Mouse (Mus musculus) urinary bladder, postnatal 10 days (tissue): Measurements from ENCODE around the gene Flnc.
"Not testable (repeated sequence)": the region's sequence is repeated elsewhere in the genome, so short reads cannot be mapped to it uniquely, and the experiment has no call there.

Experiments
- DNase-seq: peaks from one replicate; pipeline ENCODE4 v3.0.0; 2022; ENCODE audit warnings: low spot score

Flnc gene

DNA sequence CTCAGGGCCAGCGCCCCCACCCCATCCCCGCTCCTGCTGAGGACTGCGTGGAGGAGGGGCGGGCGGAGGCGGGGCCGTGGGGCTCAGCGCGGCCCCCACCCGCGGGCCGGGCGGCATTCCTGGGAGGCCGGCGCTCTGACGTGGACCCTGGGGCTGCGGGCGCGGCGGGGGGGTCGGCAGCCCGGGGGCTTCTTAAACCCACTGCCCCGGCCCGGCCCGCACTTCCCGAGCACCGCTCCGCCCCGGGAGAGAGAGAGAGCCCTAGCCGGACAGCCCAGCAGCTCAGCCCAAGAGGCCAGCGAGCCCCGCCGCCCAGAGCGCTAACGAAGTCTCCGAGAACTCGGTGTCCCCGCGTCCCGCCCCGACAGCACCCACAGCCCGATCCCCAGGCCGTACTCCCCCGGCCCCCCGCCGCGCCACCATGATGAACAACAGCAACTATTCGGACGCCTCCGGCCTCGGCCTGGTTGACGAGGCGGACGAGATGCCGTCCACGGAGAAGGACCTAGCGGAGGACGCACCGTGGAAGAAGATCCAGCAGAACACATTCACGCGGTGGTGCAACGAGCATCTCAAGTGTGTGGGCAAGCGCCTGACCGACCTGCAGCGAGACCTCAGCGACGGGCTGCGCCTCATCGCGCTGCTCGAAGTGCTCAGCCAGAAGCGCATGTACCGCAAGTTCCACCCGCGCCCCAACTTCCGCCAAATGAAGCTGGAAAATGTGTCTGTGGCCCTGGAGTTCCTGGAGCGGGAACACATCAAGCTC is at the start of gene Flnc:
Gene Flnc, plus strand, starts transcription at position 219 of the 766 bp plus-strand sequence.
- DNase-seq, result no peak

DNA sequence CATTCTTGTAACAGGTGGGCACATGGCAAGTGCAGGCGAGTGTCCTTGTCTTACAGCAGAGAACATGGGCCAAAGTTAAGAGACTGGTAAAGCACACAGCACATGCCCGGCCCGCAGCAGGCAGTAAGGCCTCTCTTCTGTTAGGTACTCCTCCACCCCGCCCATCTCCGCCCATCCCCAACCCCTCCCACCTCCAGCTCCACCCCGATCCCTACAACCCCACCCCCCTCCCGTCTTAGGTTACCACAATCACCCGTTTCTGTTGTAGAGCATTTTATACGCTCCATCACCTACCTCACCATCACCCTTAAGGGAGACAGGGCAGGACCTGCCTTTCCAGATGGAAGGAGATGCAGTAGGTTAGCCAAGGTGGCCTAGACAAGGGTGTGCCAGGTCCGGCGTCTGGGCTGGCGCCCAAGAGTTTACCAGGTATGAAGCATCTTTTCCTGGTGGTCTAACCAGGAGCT is 45.0 kb upstream of the Flnc start, which contains the start of gene Opn1sw:
Gene Opn1sw, minus strand, starts transcription at position 417 of the 467 bp plus-strand sequence.
- no peak for DNase-seq

DNA sequence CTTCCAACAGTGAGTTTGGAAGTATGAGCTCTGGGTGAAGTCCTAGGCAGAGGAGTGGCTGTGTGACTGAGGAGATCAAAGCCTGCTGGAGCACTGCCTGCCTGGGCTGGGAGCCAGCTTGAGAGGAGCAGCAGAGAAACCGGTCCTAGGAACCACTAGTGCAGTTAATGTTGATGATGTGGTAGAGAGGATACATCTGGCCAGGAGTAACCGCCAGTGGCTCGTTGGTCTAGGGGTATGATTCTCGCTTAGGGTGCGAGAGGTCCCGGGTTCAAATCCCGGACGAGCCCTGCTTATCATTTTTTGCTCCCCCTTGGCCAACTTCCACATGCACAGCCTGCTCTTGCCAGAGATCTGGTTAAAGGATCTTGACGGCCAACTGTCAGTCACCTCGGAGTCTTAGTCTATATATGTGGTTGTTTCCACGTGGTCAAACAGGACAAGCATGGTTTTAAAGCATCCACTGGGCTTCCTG is 44.4 kb upstream of the Flnc start:
- DNase-seq, result peak; percentile 70

DNA sequence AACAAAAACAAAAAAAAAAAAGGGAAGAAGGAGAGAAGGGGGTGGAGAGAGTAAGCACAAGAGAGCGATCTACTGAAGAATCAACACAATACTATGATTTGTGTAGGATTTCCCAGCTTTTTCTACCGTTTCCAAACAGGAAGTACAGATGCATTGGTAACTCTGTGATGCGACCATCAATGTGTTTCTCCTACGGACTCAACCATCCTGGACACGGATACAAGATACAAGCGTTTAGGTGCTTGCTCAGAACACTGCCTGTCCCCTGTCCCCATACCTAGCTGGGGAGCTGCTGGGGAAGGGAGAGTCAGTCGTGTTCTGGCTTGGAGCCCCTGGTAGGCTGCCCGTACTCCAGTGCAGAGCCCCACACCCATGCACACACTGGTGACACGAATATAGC is 43.6 kb upstream of the Flnc start:
- DNase-seq, result no peak

DNA sequence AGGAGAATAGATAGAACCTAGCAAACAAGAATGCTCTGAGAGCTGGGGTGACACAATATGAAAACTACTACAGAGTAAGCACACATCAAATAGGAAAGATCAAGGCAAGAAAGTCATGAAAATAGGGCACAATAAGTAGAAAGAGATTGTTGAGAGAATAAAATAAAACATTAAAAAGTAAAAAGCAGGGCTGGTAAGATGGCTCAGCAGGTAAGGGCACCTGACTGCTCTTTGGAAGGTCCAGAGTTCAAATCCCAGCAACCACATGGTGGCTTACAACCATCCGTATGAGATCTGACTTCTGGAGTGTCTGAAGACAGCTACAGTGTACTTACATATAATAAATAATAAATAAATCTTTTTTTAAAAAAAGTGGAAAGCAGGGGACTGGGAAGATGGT is 42.6 kb upstream of the Flnc start:
- not testable (repeated sequence) for DNase-seq

DNA sequence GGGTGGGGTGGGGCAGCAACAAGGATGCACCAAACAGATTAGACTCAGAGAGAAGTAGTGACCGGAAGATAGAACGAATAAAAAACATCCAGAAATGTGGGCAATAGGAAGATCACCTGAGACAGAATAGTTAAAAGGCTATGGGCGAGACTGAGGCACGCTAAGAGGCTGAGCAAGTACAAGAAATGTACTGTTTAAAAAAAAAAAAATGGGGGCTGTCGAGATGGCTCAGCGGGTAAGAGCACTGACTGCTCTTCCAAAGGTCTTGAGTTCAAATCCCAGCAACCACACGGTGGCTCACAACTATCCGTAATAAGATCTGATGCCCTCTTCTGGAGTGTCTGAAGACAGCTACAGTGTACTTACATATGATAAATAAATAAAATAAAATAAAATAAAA is 41.8 kb upstream of the Flnc start:
- DNase-seq, result not testable (repeated sequence)

DNA sequence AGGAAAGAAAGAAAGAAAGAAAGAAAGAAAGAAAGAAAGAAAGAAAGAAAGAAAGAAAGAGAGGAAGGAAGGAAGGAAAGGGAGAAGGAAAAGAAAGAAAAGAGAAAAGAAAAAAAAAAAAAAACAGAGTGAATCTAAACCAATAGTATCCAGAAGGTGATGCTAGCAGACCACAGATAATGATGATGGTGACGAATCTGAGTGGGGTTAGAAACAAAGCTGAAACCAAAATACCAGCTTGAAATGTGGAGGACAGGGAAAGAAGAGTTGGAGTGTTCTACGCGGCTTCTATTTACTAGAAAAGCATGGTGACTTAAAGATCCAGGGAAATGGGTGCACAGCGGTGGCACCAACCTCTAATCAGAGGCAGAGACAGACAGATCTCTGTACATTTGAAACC is 41.3 kb upstream of the Flnc start:
- DNase-seq, result no peak

DNA sequence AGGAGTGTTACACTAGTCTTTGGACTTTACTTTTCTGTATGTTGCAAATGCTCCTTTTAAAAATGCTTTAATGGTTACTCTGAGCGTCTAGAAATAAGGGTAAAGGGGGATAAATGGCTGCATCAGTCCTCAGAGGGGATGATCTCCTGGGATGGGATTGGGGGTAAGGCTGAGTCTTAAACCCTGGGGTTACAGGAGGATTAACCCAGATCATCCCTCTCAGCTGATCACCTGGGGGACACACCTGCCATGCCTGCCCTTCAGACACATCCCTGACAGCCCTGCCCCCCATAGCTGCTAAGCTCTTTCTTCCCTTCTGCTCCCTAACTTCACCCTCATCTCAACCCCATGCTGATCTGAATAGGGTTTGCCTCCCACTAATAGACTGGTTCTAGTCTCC is 38.8 kb upstream of the Flnc start:
- DNase-seq, result no peak

DNA sequence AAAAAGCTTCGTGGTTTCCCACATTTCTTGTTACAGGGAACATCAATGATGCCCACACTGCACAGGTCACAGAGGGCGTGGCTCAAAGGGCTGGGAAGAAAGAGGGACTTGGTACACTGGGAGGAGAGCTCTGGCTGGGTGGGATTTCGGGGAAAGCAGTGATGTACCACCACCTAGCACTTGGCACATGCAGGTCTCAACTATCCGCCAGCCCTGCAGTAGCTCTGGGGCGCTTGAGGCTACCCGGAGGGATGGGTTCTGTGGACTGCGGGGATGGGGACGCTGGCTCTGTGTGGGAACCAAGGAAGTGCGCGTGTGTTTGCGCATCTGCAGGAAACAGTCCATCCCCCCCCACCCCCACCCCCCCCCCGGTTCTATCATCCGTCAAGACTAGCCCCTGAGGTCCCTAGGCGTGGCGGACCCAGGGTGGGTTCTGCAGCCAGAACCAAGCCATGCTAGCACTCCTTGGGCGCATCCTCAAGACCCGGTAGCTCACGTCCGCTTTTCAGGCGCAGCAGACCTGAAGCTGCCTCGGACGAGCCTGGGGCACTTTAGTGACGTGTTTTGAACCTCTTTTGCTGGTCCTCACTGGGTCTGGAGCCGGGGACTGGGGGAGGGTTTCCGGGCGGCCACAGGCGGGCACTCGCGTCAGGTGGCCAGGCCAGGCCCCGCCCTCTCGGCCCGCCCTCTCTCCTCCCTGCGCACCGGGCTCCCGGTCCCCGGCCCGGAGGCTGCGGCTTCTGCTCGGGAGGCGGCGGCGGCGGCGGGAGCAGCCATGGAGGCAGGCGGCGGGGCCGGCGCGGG is 36.9 kb upstream of the Flnc start, which contains the start of gene Ccdc136:
Gene Ccdc136, plus strand, starts transcription at position 400 of the 804 bp plus-strand sequence.
- DNase-seq, result peak; percentile 27

DNA sequence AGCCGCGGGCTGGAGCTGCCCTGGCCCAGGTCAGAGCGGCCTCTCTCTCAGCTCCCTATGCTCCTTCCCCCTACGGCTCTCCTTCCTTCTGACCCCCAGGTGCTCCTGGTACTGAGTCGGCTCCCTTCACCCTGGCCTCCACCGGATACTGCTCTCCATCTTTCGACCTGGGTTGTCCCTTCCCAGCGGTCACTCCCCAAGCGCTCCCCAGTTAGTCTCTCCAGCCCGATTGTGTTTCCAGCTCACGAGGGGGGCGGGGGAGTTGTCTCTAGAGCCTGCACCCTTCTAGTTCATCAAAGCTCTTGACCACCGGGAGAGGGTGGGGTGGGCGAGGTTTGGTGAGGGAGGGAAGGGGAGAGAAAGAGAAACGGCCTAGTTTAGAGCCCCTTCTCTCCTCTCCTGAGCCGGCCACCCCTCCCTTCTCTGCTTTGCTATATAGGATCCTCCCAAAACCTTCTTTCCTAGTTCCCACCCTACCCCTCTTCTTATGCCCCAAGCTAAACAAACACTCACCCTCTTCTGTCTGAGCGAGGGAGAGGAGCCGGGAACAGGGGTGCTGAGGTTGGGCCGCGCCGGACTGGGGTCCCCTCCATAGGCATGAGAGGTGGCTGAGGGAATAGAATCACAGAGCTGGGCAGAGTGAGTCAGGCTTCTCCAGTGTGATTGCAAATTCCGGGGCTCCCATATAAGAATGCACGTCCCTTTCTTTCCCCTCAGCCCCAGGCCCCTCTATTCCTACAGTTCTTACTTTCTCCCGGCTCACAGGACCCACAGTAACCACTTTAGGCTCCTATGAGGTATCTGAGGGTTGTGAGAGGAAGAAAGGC is 36.1 kb upstream of the Flnc start:
- no peak for DNase-seq

DNA sequence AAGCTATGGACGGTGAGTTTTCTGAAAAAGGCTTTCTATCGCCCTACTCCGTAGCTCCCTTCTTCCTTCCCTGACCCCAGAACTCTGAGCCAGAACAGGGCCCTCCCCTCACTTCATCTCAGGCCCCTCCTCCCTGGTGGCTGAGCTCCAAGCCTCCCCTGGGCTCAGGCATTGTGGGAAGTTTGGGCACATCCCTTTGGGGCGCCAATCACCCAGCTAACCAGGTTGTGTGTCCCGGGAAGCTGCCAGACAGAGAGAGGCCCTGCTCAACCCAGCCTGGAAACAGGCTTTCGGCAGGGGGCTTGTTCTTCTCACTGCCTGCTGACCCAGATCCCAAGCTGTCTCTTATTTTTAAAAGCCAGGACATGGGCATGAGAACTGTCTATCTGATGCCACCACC is 35.5 kb upstream of the Flnc start:
- no peak for DNase-seq

DNA sequence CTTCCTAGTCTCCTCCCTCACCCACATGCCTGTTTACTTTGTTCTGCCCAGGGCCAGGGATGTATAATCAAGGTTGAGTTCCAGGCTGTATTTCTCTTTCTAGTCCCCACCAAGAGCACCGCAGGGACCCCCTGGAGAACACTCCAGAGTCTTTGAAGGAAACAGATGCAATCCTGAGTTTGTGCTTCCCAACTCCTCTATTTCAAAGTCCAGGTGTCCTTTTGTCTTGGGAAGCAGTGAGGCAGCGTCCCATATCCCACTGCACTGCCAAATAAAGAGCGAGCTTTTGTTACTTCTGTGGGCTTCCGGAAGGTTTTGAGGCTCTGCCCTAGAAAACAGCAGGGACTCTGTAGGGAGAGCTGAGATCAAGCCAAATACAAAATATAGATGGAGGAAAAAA is 33.2 kb upstream of the Flnc start:
- DNase-seq, result no peak

DNA sequence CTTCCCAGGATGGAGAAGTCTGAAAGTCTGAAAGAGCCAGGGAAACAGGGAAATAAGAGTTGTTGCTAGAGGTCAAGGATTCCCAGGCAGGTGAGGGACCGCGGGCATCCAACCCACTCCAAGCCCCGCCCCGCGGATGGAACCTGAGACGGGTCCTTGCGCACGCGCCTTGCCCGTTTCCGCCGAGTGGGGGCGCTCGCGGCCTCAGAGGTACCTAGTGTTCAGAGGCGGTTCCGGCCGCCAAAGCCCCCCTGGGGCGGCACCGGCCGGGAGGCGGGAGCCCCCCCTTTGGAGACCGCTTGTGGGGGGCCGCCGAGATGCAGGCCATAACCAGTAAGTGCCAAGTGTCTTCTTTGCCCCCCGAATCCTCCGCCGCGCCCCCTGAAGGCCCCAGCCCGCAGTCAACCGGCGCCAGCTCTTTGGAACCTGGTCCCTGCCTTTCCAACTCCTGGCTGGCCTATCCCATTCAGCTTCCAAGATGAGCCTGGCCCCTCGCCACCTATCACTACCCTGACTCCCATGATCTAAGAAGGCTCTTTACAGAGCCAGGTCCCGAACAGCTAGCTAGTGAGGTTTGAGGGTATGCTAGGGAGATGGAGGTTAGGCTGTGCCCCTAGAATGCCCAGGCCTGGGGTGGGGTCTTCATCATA is 30.2 kb upstream of the Flnc start:
- no peak for DNase-seq

DNA sequence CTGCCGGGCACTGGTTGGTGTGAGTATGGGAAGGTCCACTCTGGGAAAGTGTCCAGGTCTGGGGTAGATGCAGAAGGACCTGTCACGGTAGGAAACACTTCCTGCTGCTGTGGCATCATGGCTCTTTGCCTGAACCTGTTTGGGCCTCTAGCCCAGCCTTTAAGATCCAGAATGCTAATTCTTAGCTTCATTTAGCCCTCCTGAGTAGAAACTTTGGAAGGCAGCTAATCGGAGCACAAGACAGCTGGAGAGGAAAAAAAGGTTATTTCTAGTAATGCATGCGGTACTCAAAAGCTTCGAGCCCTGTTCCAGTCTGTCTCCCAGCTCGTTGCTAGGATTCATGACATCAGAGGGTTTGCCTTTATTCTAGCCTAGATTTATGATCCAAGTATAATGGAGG is 26.6 kb upstream of the Flnc start:
- no peak for DNase-seq

DNA sequence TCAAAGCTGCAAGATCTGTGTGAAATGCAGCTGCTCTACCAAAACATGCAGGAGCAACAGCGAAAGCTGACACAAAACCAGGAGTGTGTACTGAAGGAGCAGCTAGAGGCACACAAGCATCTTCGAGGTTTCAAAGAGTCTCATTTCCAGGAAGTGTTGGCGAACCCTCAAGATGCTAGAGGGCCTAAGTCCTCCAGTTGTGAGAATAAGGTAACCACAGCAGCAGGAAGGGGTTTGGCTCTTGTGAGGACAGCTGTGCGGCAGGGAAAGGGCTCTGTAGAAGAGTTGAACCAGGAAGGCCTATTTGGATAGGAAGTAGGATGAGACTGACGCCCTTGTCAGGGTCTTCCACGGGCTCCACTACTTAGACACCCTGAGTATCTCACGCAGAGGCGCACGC is 17.6 kb upstream of the Flnc start:
- no peak for DNase-seq

DNA sequence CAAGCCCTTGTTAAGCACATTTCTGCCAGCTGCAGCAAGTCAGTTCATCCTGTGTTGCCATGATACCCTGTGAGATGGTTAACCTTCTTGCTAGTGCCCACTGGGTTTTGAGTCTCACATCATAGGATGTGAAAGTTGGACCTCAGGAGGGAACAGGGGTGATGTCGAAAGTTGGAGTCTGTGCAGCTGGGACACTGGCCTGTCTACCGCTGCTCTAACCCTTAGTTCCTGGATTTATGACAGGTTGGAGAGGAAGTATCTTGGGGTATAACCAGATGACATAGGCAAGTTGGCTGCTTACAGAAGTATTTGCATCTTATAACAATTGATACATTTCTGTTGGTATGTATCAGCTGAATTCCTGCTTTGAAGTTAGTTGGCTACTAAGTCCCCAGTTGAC is 12.5 kb upstream of the Flnc start:
- no peak for DNase-seq

DNA sequence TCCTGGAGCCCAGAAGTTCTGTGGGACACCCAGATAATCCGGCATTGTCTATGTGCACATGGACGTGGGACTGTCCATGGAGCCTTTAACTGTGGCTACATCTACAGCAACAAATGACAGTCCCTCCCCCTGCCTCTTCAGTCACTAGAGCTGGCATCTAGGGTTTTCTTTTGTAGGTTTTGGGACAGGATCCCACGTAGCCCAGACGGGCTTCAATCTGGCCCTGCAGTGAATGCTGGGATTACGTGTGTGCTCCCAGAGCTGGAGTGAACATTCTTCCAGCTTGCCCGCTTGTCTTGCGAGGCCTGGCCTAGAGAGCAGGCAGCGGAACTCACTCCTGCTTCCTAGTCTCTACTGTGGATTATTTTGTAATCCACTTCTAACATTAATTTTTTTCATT is 7.9 kb upstream of the Flnc start:
- DNase-seq, result no peak

DNA sequence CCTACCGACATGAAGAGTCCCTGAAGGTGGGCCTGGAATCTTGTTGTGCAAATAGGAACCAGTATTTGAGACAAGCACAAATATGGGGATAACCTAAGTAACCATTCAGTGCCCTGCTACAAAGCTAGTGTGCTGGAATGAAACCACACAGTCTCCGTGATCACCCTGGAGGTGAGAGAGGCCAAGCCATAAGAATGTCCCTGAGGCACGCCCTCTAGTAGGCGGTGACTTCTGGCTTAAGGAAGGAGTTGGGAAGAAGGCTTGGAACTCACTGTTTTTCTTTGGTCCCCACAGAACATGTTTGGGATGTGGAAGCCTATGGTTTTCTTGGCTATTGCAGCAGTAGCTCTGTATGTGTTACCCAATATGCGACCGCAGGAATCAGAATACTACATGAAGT is 6.7 kb upstream of the Flnc start:
- no peak for DNase-seq

DNA sequence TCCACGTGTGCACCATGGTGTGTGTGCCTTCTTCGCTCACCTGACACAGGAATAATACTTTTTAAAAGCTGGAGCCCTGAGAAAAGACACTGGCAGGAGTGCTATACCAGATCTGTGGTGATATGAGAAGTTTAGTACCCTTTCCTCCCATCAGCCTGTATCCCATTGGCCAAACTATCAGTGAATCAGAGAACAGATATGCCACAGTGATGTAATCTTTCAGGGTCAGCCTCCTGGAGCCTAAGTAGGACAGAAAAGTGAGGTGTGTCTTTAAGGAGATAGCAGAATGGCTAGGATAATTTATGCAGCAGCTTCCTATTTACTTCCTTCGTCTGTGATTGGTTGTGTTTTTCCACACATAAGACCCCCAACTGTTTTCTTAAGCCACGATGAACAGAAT is 4.9 kb upstream of the Flnc start:
- DNase-seq, result no peak

DNA sequence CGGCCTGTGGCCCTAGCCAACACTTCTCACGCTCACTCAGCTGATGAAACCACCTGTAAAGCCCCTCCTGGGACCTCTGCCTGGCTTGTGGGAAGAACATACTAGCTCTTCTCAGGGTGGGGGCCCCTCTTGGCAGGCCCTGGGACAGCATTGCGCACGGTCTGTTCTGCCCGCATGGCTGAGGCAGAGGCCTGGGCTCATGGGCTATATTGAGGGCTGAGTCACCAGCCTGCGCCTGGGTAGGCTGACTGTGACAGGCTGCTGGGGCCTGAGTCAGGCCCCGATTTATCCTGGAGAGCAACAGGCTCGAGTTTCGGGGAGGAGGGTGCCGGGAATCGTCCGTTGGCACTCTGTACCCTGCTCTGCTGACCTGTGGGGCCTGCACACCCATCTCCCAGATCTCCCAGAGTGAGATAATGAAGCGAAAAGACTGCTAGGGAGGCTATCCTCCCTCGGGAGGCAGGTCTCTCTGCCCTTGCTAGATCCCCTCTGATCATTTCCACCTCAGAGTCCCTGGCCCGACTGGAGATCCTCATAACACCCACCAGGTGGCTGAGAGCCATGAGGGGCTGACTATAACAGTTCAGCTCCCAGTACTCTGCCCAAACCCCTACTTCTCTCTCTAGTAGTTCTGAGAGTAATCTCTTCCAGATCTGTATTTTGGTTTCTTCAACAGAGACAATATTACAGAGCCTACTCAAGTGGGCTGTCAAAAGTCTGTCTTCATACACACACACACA is 2.2 kb upstream of the Flnc start:
- no peak for DNase-seq

DNA sequence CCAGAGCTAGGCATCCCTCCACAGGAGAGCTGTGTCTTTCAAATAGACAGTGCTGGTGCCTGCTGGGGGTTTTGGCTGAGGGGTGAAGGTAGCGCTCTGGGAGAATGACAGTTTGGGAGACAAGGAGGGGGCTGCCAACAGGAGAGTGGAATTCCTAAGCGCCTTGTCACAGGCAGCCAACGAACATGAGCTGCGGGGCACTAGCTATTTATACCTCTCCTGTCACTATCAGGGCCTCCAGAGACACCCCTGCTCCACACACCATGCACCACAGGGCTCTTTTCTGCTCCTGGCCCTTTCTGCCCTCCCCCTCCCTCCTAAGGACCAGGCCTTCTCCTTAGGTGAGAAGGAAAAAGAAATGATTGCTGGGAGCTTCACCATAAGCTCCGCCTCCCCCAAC is 1.6 kb upstream of the Flnc start:
- no peak for DNase-seq
